Mouse (Mus musculus): ENCODE data around the gene Nat10. TPM values are rescaled to one million over a fixed set of nuclear protein-coding genes. Genes with fewer than 3 reads are reported as not detected.

Gene Nat10
- polyA plus RNA-seq, 1 experiment from 2014 or later = 19.3 TPM

DNA sequence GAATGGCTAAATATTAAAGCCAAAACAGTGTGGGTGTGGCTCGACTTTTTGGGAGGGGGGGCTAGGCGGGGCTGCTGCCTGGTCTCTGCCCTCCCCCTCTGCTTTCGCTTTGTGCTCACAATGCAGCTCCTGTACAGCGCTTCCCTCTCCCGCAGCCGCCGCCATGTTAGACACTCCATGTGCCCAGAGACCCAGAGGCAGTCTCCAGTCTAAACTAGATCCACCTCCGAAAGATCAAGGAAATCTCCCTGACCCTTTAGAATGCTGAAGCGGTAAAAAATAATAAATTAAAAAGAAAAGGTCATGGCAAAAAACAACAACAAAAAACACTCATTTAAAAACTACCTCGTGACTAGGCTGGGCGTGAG lies 34.8 kb upstream of the Nat10 start:
- under 1% methylated on average over 11 of the region's 11 CpGs for WGBS
- no peaks in the 10 kb centered on the region for H3K9me3 ChIP-seq (ENCODE audit: control insufficient read depth, low read length)
- peak overlapping the region; percentile 100 for H3K27ac ChIP-seq (ENCODE audit: low read depth, low read length)
- peaks cover 19% of the 10 kb centered on the region for H3K4me1 ChIP-seq (ENCODE audit: control insufficient read depth, insufficient read depth, low read depth, low read length)
- peak overlapping the region; percentile 97 for H3K4me3 ChIP-seq (ENCODE audit: low read length)
- H3K27me3 ChIP-seq (replicated peaks; ENCODE audit: control insufficient read depth, insufficient read depth, low read length) = no peaks in the 10 kb centered on the region
- ATAC-seq = peak; percentile 72
- peak overlapping the region; percentile 96 for H3K9ac ChIP-seq (ENCODE audit: low read depth, low read length)
- peaks cover 7% of the 10 kb centered on the region; the same call in 1 of the 2 replicates for H3K36me3 ChIP-seq (ENCODE audit: control insufficient read depth, insufficient read depth, low read length)
- H3K4me2 ChIP-seq (ENCODE audit: low read length) = peak overlapping the region; percentile 70

DNA sequence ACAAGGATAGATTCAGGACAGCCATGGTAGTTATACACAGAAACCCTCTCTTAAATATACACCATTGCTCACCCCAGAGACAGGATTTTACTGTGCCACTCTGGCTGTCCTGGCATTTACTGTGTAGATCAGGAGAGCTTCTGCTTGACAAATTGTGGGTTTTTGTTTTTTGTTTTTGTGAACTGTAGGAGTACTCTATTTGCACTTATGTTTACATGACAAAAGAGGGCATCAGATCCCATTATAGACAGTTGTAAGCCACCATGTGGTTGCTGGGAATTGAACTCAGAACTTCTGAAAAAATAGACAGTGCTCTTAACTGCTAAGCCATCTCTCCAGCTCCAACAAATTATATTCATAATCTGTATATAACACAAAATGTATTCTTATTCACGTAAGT lies 30.9 kb upstream of the Nat10 start:
- H3K4me1 ChIP-seq (ENCODE audit: control insufficient read depth, insufficient read depth, low read depth, low read length) = peaks cover 21% of the 10 kb centered on the region
- H3K9me3 ChIP-seq (ENCODE audit: control insufficient read depth, low read length) = no peaks in the 10 kb centered on the region
- no peak overlapping the region for H3K4me2 ChIP-seq (ENCODE audit: low read length)
- peaks cover 7% of the 10 kb centered on the region; the same call in 1 of the 2 replicates for H3K36me3 ChIP-seq (ENCODE audit: control insufficient read depth, insufficient read depth, low read length)
- no peak for ATAC-seq
- no peak overlapping the region for H3K4me3 ChIP-seq (ENCODE audit: low read length)
- H3K9ac ChIP-seq (ENCODE audit: low read depth, low read length) = no peak overlapping the region
- 88% methylated on average over 1 of the region's 1 CpGs for WGBS
- no peaks in the 10 kb centered on the region for H3K27me3 ChIP-seq (replicated peaks; ENCODE audit: control insufficient read depth, insufficient read depth, low read length)
- no peak overlapping the region for H3K27ac ChIP-seq (ENCODE audit: low read depth, low read length)

DNA sequence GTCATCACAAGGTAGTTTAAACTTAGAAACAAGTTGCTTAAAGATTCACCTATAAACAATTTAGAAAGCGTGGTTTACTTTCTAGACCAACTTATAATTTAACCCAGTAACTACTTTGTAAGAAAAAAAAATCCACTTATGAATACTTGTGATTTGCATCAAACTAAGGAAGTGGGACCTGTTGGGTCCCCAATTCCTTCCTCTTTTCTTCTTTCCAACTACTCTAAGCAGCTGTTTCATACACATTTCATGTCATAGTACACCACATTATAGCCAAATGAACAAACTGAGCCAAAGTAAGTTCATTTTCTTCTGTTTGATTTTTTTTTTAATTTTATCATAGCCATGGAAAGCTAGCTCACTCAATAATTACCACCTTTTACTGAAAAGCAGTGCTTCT lies 24.7 kb upstream of the Nat10 start:
- Histone ChIP-seq H3K4me3 (ENCODE audit: low read length) (no peak overlapping the region), H3K36me3 (ENCODE audit: control insufficient read depth, insufficient read depth, low read length) (peaks cover 5% of the 10 kb centered on the region), H3K9ac (ENCODE audit: low read depth, low read length) (no peak overlapping the region), H3K27ac (ENCODE audit: low read depth, low read length) (no peak overlapping the region), H3K9me3 (ENCODE audit: control insufficient read depth, low read length) (no peaks in the 10 kb centered on the region), H3K4me1 (ENCODE audit: control insufficient read depth, insufficient read depth, low read depth, low read length) (peaks cover 2% of the 10 kb centered on the region; the same call in 1 of the 2 replicates), H3K27me3 (replicated peaks; ENCODE audit: control insufficient read depth, insufficient read depth, low read length) (no peaks in the 10 kb centered on the region), H3K4me2 (ENCODE audit: low read length) (no peak overlapping the region)
- no peak for ATAC-seq
- WGBS = 100% methylated on average over 1 of the region's 1 CpGs

DNA sequence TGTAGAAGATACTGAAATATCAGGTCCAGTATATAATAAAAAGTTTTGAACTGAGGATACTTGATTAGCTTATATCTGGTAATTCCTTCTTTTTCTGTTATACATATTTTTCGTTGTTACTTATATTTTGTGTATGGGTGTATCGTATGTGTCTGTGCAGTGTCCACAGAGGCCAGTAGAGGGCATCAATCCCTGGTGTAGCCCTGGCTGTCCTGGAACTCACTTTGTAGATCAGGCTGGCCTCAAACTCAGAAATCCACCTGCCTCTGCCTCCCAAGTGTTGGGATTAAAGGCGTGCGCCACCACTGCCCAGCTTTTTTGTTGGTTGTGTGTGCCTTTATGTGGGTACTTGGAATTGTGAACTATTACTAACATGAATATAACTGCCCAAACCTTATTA lies 23.6 kb upstream of the Nat10 start:
- Histone ChIP-seq H3K27me3 (replicated peaks; ENCODE audit: control insufficient read depth, insufficient read depth, low read length) (no peaks in the 10 kb centered on the region), H3K4me2 (ENCODE audit: low read length) (no peak overlapping the region), H3K4me3 (ENCODE audit: low read length) (no peak overlapping the region), H3K36me3 (ENCODE audit: control insufficient read depth, insufficient read depth, low read length) (peaks cover 9% of the 10 kb centered on the region), H3K4me1 (ENCODE audit: control insufficient read depth, insufficient read depth, low read depth, low read length) (peaks cover 2% of the 10 kb centered on the region; the same call in 1 of the 2 replicates), H3K9ac (ENCODE audit: low read depth, low read length) (no peak overlapping the region), H3K27ac (ENCODE audit: low read depth, low read length) (no peak overlapping the region), H3K9me3 (ENCODE audit: control insufficient read depth, low read length) (no peaks in the 10 kb centered on the region)
- 88% methylated on average over 4 of the region's 4 CpGs for WGBS
- ATAC-seq = no peak

DNA sequence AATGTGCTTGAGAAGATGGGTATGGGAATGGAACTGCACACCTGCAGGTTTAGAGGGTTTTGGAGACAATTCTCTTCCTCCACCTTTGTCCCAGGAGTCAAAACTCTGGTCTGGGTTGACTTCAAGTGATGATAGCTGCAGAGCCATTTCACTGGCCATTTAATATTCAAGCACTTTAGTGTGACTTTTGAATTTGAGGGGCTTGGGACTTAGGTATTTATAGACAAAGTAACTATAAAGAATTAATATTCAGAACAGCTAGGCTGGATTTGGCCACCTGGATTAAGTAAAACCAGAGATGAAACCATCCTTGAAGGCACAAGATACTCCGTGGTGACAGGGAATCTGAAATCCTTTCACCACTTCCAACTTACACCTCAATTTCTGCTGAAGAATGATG lies 1.4 kb upstream of the Nat10 start:
- H3K4me3 ChIP-seq (ENCODE audit: low read length) = no peak overlapping the region
- no peak overlapping the region for H3K27ac ChIP-seq (ENCODE audit: low read depth, low read length)
- H3K27me3 ChIP-seq (replicated peaks; ENCODE audit: control insufficient read depth, insufficient read depth, low read length) = no peaks in the 10 kb centered on the region
- 68% methylated on average over 1 of the region's 1 CpGs for WGBS
- H3K4me2 ChIP-seq (ENCODE audit: low read length) = no peak overlapping the region; the same call in 1 of the 2 replicates
- ATAC-seq = no peak
- peaks cover 21% of the 10 kb centered on the region for H3K36me3 ChIP-seq (ENCODE audit: control insufficient read depth, insufficient read depth, low read length)
- peaks cover 14% of the 10 kb centered on the region for H3K4me1 ChIP-seq (ENCODE audit: control insufficient read depth, insufficient read depth, low read depth, low read length)
- H3K9ac ChIP-seq (ENCODE audit: low read depth, low read length) = no peak overlapping the region
- no peaks in the 10 kb centered on the region for H3K9me3 ChIP-seq (ENCODE audit: control insufficient read depth, low read length)

DNA sequence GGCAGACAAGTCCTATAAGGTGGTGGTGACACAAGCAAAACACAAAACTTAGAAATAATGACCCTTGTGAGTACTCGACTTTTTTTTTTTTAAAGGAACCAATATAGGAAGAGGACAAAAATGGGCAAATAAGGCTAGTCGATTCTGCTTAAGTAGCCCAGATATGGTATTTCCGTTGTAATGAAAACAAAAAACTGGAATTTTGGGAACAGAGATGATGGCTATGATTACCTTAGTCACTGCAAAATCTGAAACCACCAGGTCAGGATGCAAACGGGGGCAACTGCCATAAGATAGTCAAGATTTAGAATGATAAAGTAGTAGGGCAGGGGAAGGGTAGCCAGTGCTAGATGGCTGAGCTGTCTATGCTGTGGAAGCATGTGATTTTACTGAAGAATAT lies 923 bp upstream of the Nat10 start:
- peaks cover 14% of the 10 kb centered on the region for H3K4me1 ChIP-seq (ENCODE audit: control insufficient read depth, insufficient read depth, low read depth, low read length)
- WGBS = 48% methylated on average over 4 of the region's 4 CpGs
- no peaks in the 10 kb centered on the region for H3K9me3 ChIP-seq (ENCODE audit: control insufficient read depth, low read length)
- peak overlapping the region; percentile 77; the same call in 1 of the 2 replicates for H3K4me3 ChIP-seq (ENCODE audit: low read length)
- H3K27ac ChIP-seq (ENCODE audit: low read depth, low read length) = no peak overlapping the region
- no peak overlapping the region for H3K9ac ChIP-seq (ENCODE audit: low read depth, low read length)
- no peaks in the 10 kb centered on the region for H3K27me3 ChIP-seq (replicated peaks; ENCODE audit: control insufficient read depth, insufficient read depth, low read length)
- no peak for ATAC-seq
- H3K36me3 ChIP-seq (ENCODE audit: control insufficient read depth, insufficient read depth, low read length) = peaks cover 20% of the 10 kb centered on the region
- peak overlapping the region; percentile 89 for H3K4me2 ChIP-seq (ENCODE audit: low read length)

DNA sequence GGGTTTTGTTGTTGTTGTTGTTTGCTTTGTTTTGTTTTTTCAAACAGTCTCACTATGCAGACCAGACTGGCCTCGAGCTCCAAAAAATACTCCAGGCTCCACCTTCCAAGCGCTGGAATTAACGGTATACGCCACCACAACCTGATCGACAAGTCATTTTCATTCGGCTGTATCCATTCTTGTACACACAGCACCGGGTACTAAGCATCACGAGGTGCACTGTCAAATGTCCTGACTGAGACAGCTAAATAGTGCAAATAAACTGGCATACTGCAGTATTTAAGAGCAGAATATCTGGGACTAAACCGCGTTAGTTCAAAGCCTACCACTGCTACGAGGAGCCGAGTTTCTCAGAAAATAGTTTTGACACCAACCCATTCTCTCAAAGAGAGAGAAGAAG lies 649 bp downstream of the Nat10 start:
- Histone ChIP-seq H3K4me3 (ENCODE audit: low read length) (peak overlapping the region; percentile 77), H3K4me2 (ENCODE audit: low read length) (peak overlapping the region; percentile 84), H3K9ac (ENCODE audit: low read depth, low read length) (peak overlapping the region; percentile 68), H3K9me3 (ENCODE audit: control insufficient read depth, low read length) (no peaks in the 10 kb centered on the region), H3K4me1 (ENCODE audit: control insufficient read depth, insufficient read depth, low read depth, low read length) (peaks cover 14% of the 10 kb centered on the region), H3K27ac (ENCODE audit: low read depth, low read length) (peak overlapping the region; percentile 73), H3K36me3 (ENCODE audit: control insufficient read depth, insufficient read depth, low read length) (peaks cover 7% of the 10 kb centered on the region; the same call in 1 of the 2 replicates), H3K27me3 (replicated peaks; ENCODE audit: control insufficient read depth, insufficient read depth, low read length) (no peaks in the 10 kb centered on the region)
- ATAC-seq = peak; percentile 6; the same call in 1 of the 2 replicates
- under 1% methylated on average over 12 of the region's 12 CpGs for WGBS

DNA sequence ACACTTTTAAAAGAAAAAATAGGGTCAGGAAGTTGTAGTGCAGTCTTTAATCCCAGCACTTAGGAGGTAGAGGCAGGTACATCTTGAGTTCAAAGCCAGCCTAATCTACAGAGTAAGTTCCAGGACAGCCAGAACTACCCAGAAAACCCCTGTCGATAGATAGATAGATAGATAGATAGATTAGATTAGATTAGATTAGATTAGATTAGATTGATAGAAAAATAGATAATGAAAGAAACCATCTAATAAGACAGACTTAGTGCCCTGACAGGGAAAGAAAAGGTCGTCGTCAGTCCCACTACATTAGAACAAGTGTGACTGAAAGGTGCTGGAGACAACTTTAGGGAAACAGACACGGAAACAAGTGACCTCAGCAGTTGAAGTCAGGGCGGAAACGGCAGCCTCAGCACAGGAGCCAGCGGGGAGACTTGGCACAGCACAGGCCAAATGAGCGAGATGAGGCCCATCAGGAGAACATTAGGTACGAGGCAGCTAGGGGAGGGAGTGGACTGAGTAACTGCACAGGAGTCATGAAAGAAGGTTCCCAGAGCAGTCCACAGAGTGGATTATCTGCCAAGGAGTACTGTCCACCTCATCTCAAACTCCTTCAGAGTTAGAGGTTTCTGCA lies 5.5 kb downstream of the Nat10 start:
- WGBS = 93% methylated on average over 9 of the region's 9 CpGs
- H3K36me3 ChIP-seq (ENCODE audit: control insufficient read depth, insufficient read depth, low read length) = peaks cover 23% of the 10 kb centered on the region
- H3K4me1 ChIP-seq (ENCODE audit: control insufficient read depth, insufficient read depth, low read depth, low read length) = peaks cover 7% of the 10 kb centered on the region

DNA sequence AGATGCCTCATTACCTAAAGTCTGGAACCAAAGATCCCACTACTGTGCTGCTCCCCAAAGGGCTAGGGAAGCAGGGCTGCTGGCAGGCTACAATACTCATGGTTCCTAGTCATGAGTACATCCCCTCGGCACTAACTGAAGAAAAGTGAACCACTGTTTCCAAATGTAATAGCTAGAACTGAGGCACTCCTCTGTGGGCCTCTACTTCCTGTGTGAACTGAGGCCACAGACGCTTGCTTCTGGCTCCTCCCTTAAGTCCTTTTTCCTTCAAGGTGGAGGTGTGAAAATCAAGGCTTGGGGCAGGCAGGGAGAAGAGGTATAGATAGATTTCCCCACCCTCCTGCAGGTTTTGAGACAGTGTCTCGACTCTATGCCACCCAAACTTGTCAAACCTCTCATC lies 6.5 kb downstream of the Nat10 start:
- peaks cover 33% of the 10 kb centered on the region for H3K36me3 ChIP-seq (ENCODE audit: control insufficient read depth, insufficient read depth, low read length)
- ATAC-seq = no peak

More for the DNA sequence above, 5.5 kb downstream of the Nat10 start:
- H3K4me2 ChIP-seq (ENCODE audit: low read length) = no peak overlapping the region
- no peak for ATAC-seq
- no peak overlapping the region for H3K27ac ChIP-seq (ENCODE audit: low read depth, low read length)
- no peaks in the 10 kb centered on the region for H3K9me3 ChIP-seq (ENCODE audit: control insufficient read depth, low read length)
- H3K9ac ChIP-seq (ENCODE audit: low read depth, low read length) = no peak overlapping the region
- no peaks in the 10 kb centered on the region for H3K27me3 ChIP-seq (replicated peaks; ENCODE audit: control insufficient read depth, insufficient read depth, low read length)
- H3K4me3 ChIP-seq (ENCODE audit: low read length) = no peak overlapping the region

More for the DNA sequence above, 6.5 kb downstream of the Nat10 start:
- Histone ChIP-seq H3K4me3 (ENCODE audit: low read length) (no peak overlapping the region), H3K27me3 (replicated peaks; ENCODE audit: control insufficient read depth, insufficient read depth, low read length) (no peaks in the 10 kb centered on the region), H3K4me2 (ENCODE audit: low read length) (no peak overlapping the region), H3K4me1 (ENCODE audit: control insufficient read depth, insufficient read depth, low read depth, low read length) (peaks cover 2% of the 10 kb centered on the region), H3K27ac (ENCODE audit: low read depth, low read length) (no peak overlapping the region), H3K9ac (ENCODE audit: low read depth, low read length) (no peak overlapping the region), H3K9me3 (ENCODE audit: control insufficient read depth, low read length) (no peaks in the 10 kb centered on the region)
- 93% methylated on average over 3 of the region's 3 CpGs for WGBS

Data from hindbrain, embryonic 16.5 days (tissue).